Mouse (Mus musculus) spleen, adult 2 months (tissue): ENCODE measurements at regions not wholly inside any gene's neighbourhood (a gene's known extent, or its start where the extent isn't known, plus 50 kb on each side); places are given as distances from the start of the nearest gene placed in this dataset.

ENCODE experiments used
- DNase-seq, 2 experiments: peaks; one replicate each; pipeline versions ENCODE4 v3.0.0 to v3.0.0-alpha.2; 2012 to 2021; ENCODE audit warnings: low spot score in 2 of 2, low read depth in 1 of 2
- H3K27ac ChIP-seq: fragments of 200-500 bp; 2 replicates; pipeline ENCODE4 v1.5.1; 2012; ENCODE audit warnings: low read length, inconsistent platforms; ENCODE audit not compliant: insufficient read depth
- H3K27me3 ChIP-seq: fragments of 200-500 bp; 2 replicates; pipeline ENCODE4 v1.6.1; 2012; ENCODE audit warnings: mild to moderate bottlenecking, moderate library complexity, low read length, inconsistent platforms; ENCODE audit not compliant: control insufficient read depth, insufficient read depth
- H3K36me3 ChIP-seq: fragments of 200-500 bp; 2 replicates; pipeline ENCODE4 v1.6.1; 2012; ENCODE audit warnings: mild to moderate bottlenecking, low read length, inconsistent platforms; ENCODE audit not compliant: control insufficient read depth, insufficient read depth
- H3K4me1 ChIP-seq: fragments of 200-500 bp; 2 replicates; pipeline ENCODE4 v1.6.1; 2011; ENCODE audit warnings: inconsistent platforms; ENCODE audit not compliant: control insufficient read depth, insufficient read depth, insufficient read length
- H3K4me3 ChIP-seq: fragments of 200-500 bp; 2 replicates; pipeline ENCODE4 v1.5.1; 2011; ENCODE audit warnings: mild to moderate bottlenecking, inconsistent platforms; ENCODE audit not compliant: insufficient read depth, insufficient read length; ENCODE audit errors: extremely low read depth
- CTCF ChIP-seq: fragments of 200-500 bp; IDR thresholded peaks from 2 replicates; pipeline ENCODE4 v1.5.1; 2011; ENCODE audit warnings: mild to moderate bottlenecking, inconsistent platforms; ENCODE audit not compliant: insufficient read depth, insufficient read length, insufficient replicate concordance; ENCODE audit errors: extremely low read depth
- POLR2A ChIP-seq: fragments of 200-500 bp; IDR thresholded peaks from 2 replicates; pipeline ENCODE4 v1.6.1; 2011; ENCODE audit warnings: low read depth, low read length, inconsistent platforms
- WGBS: fragments of 180-500 bp; shearing (Covaris S2); methylation state at CpG from one replicate; pipeline ENCODE4 v1.1.7; 2018; 5-methylcytosine and 5-hydroxymethylcytosine counted together

GRCm38 (mm10) chr14:68721156-68721555 is 572.9 kb downstream of the Synb start:
- H3K27ac ChIP-seq = no peak overlapping the region
- no peaks in the 10 kb centered on the region for H3K4me1 ChIP-seq
- WGBS = 84% methylated on average over 6 of the region's 6 CpGs
- no peak overlapping the region for H3K4me3 ChIP-seq
- no peaks in the 10 kb centered on the region for H3K27me3 ChIP-seq
- DNase-seq = no peak
- TF ChIP-seq POLR2A (no peak), CTCF (no peak)
- no peaks in the 10 kb centered on the region for H3K36me3 ChIP-seq

DNA sequence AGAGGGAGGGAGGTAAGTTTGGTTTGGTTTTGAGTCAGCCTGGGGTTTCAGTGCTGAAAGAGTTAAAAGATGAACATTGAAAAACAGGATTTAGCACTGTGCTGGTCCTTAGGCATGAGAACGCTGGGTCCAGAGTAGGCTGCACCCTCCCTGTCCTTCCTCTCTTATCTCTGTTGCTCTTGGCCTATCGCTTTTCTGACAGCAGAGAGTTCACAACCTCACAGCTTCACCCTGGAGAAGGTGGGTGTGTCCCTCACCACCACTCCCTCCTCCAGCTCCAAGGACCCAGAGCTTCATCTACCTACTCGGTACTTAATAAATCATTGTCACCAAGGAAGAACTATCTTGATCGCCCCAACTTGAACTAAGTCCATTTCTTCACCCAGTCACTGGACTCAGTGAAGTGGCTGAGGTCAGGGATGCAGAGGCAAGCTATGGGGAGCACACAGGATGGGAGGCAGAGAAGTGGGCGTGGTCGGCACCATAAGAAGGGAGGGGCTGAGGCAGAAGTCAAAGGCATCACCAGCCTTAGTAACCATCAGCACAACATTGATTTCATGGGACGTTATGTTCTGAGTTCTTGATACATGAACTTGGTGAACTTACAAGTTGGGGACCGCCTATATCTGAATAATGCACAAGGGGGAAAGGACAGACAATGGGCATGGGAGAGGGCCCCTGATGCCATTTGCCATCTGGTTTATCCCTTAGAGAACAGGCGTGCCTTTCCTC is 574.5 kb downstream of the Synb start:
- H3K4me1 ChIP-seq = no peaks in the 10 kb centered on the region
- H3K36me3 ChIP-seq = no peaks in the 10 kb centered on the region
- no peaks in the 10 kb centered on the region for H3K27me3 ChIP-seq
- no peak overlapping the region for H3K27ac ChIP-seq
- DNase-seq = no peak
- no peak overlapping the region for H3K4me3 ChIP-seq
- 84% methylated on average over 9 of the region's 9 CpGs for WGBS
- no peak for TF ChIP-seq CTCF
- TF ChIP-seq POLR2A = no peak

- Histone ChIP-seq H3K4me3 (no peak overlapping the region), H3K36me3 (no peaks in the 10 kb centered on the region), H3K4me1 (no peaks in the 10 kb centered on the region), H3K27ac (no peak overlapping the region), H3K27me3 (no peaks in the 10 kb centered on the region)
- WGBS = 87% methylated on average over 6 of the region's 6 CpGs
- DNase-seq = no peak
- TF ChIP-seq CTCF = no peak
- TF ChIP-seq POLR2A = no peak
Measured at GRCm38 (mm10) chr14:68718846-68719245, 575.3 kb downstream of the Synb start.
